Mouse (Mus musculus) mouse trophoblast stem cell (cell line): ENCODE results near the gene Rab3gap2.
"Not testable (repeated sequence)": the region's sequence is repeated elsewhere in the genome, so short reads cannot be mapped to it uniquely, and the experiment has no call there.

ENCODE experiments used
- in situ Hi-C, 2 experiments: fragments of 300-500 bp; cut with MseI, MboI; formaldehyde crosslinking; loops; 2 replicates in 1 of 2; 3 replicates in 1 of 2; pipeline ENCODE4 v1.15.1; 2025

Rab3gap2 gene

GRCm38 (mm10) chr1:185282846-185283245 is 78.9 kb downstream of the Rab3gap2 start:
- in situ Hi-C loops = no loop called here

GRCm38 (mm10) chr1:185283247-185283646 is 79.3 kb downstream of the Rab3gap2 start:
- in situ Hi-C loops = no loop called here

DNA sequence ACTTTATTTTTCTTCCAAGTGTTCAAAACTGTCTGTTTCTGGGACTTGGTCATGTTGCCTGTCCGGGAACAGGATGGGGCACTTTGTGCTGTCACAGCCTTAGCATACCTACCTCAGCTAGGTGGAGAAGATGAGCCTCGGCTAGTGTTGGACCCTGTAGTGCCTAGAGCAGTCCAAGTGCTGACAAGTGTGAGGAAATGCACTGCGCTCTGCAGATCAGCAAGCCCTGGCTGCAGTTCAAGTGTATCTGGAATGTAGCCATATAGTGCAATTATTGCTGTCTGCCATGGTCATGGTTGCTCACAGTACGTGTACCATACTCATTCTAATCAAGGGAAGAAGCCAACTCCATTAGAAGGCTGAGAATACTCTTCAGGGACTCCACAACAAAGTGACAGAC is 80.8 kb downstream of the Rab3gap2 start:
- in situ Hi-C loops = no loop called here

DNA sequence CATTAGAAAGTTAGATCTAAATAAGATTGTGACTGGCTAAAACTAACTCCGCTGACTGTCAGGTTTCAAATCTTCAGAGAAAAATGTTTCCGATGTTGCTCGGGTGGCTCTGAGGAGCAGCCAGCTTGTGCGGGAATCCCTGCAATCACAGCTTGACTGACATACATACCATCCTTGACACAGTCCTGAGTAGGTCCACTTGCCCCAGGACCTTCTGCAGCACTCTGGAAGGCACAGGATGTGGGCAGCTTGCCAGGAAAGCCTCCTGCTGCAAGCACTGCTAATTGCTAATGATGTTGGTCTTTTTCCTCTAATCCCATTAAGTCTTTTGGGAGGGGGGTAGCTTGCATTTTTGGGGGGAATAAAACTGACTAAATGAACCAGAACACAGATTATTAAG is 81.3 kb downstream of the Rab3gap2 start:
- in situ Hi-C loops = no loop called here

GRCm38 (mm10) chr1:185287066-185287465 is 83.1 kb downstream of the Rab3gap2 start:
- in situ Hi-C loops = no loop called here

- in situ Hi-C loops = no loop called here
Measured at GRCm38 (mm10) chr1:185289231-185289630, 85.3 kb downstream of the Rab3gap2 start.

GRCm38 (mm10) chr1:185291336-185291735 is 87.4 kb downstream of the Rab3gap2 start:
- in situ Hi-C loops = no loop called here

GRCm38 (mm10) chr1:185292646-185293360 is 88.9 kb downstream of the Rab3gap2 start:
- in situ Hi-C loops = no loop called here

DNA sequence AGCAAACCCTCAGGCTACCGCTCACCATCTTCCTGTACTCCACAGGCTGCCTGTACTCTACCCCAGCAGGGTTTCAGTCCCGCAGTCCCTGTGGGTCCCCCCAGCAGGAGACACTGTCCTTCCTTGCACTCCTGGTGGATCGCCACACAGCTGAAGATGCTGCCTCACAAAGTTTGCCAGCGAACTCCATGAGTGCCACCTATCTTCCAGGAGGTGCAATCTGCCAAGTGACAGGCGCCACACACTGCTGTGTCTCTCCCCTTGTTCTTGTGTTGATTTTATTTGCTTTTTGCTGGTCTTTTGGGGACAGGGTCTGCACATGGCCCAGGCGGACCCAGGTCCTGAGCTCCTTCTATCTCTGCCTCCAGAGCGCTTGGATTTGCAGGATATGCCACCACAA is 92.9 kb downstream of the Rab3gap2 start:
- in situ Hi-C loops = no loop called here

GRCm38 (mm10) chr1:185298496-185298895 is 94.6 kb downstream of the Rab3gap2 start:
- in situ Hi-C loops = no loop called here

- in situ Hi-C loops = no loop called here
Measured at GRCm38 (mm10) chr1:185302816-185303215, 98.9 kb downstream of the Rab3gap2 start.

GRCm38 (mm10) chr1:185306836-185307235 is 102.9 kb downstream of the Rab3gap2 start:
- in situ Hi-C loops = no loop called here

DNA sequence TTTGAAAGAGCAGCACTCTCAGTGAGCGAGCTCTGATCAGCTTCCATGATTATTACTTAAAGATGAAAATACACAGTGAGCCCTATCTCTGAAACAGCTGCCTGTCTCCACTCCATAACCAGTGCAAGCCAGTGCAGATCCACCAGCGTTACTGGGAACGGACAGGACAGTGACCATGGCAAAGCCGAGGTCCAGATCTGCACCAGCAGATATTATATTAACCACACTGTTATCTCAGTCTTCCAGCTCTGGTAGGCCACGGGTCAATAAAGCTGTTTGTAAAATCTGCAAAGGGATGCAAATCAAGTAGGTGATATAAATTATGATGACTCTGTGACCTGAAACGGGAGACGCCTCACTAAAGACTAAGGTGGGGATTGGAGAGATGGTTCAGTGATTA is 103.7 kb downstream of the Rab3gap2 start:
- in situ Hi-C loops = no loop called here

DNA sequence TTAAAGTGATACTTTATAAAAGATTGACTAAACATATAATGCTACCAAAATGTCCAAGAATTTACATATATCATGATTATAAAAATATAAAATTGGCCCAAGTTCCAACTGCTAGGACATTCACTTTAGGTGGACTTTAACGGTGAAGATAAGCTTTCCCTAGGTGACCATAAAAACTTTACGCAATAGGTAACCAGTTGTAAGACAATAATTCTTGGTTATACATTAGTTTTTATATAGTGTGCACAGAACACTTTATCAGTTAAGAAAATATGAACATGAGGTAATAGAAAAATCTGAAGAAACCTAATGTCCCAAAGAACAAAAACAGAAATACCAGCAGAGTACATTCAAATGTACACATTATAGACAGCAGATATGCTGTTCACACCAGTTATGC is 104.4 kb downstream of the Rab3gap2 start:
- in situ Hi-C loops = no loop called here

DNA sequence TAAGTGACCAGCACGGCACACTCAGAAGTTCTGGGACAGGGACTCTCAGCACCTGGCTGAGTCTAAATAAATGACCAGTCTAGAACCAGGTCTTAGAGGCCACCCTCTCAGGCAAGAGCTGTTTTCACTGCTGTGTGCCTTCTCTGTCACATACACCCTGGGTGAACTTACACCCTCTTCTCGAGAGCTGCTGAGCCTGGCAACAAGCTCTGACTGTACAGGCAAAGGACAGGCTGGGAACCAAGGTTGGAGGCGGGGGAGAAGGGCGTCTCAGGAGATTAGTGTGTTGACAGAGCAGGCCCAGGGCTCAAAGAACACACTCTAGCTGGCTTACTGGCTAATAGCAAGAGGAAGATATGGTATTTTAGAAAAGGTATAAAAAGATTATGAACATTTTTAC is 105.0 kb downstream of the Rab3gap2 start:
- in situ Hi-C loops = no loop called here

DNA sequence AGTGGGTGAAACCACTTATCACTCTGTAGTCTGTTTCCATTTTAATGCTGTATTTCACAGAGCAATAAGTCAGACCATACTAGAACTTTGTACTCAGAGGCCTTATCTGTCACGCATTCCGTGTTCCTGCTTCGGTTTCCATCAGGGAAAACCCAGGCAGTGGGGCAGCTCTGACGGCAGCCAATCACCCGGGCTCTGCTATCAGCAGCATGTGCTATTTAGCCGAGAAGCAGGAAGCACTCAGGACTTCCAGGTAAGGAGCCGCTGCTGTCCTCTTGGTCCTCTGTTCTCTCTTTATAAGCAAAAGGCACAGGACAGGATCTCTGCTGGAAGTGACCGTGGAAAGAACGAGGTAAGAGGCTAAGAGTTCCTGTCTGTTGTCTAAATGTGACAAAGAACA is 108.0 kb downstream of the Rab3gap2 start:
- in situ Hi-C loops = no loop called here

DNA sequence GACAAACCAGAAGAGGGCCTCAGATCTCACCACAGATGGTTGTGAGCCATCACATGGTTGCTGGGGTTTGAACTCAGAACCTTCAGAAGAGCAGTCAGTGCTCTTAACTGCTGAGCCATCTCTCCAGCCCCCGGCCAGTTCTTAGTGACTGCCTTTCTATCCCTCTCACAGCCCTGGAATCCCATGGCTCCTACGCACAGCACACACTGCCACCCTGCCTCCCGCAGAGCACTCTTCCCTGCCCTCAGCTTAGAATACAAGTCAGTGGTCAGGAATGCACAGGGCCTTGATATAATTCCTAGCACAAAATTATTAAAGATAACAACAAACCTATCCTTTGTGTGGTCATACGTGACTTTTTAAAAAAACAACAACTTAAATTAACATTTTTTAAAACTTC is 110.6 kb downstream of the Rab3gap2 start:
- in situ Hi-C loops = no loop called here

DNA sequence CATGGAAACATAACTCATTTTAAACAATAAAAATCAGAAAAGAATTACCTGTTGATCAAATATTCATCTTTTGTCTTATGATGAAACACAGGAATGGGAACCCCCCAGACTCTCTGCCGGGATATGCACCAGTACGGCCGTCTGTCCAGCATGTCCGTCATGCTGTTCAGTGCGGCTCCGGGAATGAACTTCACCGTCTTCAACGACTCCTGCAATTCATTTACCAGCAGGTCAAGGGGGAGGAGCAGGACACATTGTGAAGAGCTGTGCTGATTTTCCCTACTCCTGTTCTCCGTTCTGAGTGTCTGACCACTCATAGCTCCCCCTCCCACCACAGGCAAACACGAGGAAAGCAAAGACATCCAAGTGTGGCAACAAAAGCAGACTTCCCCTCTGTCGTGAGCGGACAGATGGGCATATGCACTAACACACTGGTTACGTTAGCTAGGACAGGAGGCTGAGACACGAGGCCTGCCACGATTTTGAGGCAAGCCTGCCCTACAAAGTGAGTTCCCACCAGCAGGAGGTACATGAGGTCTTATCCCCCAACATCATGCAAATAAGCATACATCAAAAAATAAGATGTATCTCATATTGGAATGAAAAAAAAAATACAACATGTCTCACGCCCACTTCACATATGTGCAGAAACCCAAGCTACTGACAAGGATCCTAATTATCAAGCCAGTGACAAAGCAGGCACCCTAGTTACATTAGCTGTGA is 112.1 kb downstream of the Rab3gap2 start:
- in situ Hi-C loops = no loop called here

- in situ Hi-C loops = not testable (repeated sequence)
Measured at GRCm38 (mm10) chr1:185327754-185328345, 123.9 kb downstream of the Rab3gap2 start.

DNA sequence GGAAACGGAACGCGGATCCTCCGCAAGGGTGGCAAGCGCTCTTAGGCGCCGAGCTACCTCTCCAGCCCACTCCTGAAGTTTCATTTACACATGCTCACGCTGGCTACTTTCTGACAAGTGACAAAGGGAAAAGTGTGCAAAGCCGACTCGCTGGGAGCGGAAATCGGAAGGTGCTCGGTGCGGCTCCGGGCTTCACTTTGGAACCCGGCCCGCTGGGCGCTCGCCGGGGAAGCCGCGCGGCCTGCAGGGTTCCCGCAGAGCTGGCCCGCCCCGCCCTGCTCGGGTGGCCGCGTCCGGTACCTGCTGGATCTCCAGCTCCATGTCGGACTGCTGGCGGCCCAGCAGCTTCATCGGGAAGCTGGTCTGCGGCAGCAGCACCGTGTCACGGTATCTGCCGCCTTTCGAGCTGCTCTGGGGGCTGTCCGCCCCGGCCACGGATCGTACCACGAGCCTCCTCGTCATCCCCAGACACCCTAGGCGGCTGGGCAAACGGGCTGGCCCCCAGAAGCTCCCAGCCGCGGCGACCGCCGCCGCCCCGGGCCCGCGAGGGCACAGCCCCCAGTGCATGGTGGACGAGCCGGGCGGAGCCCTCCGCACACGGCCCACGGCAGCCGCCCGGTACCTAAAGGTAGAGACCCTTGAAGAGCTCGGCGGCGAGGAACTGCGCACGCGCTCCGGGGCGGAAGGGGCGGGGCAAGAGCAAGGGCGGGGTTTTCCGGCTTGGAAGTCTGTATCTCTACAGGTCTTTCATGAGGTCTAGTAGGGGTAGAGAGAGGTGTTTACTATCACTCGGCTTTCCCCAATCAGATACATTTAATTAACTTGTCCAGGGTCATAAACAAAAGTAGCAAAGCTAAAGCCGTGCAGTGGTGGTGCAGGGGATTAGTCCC is 125.0 kb downstream of the Rab3gap2 start, which contains the start of gene Iars2:
Gene Iars2 (minus strand): TSS at position 676 of the 890 bp plus-strand sequence.
- in situ Hi-C loops = no loop called here

DNA sequence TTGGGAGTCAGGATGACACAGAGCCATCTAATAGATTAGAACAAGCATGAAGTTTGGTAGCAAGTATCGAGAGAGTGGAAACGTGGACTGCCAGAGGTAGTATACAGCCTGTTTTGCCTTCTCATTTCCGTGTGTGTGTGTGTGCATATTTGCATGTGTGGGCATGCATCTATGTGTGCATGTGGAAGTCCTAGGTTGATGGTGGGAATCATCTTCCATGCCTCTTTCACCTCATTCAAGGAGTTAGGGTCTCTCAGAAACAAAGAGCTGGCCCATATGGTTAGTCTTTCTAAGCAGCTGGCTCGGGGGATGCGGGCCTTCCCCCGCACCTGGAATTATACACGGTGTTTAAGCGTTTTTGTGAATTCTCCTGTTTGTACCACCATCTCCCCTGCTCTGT is 125.9 kb downstream of the Rab3gap2 start:
- in situ Hi-C loops = no loop called here

- in situ Hi-C loops = no loop called here
Measured at GRCm38 (mm10) chr1:185331364-185331763, 127.4 kb downstream of the Rab3gap2 start.
